Mouse (Mus musculus) myocyte (in vitro differentiated cells): ENCODE measurements at regions not wholly inside any gene's neighbourhood (a gene's known extent, or its start where the extent isn't known, plus 50 kb on each side); places are given as distances from the start of the nearest gene placed in this dataset.

ENCODE experiments used
- CEBPB ChIP-seq: IDR thresholded peaks from 2 replicates; pipeline ENCODE4 v1.6.1; 2011; ENCODE audit warnings: mild to moderate bottlenecking, moderate library complexity; ENCODE audit not compliant: poor library complexity, insufficient read depth, severe bottlenecking
- E2F4 ChIP-seq: IDR thresholded peaks from one replicate; pipeline ENCODE4 v1.6.1; 2011; ENCODE audit warnings: mild to moderate bottlenecking, control low read depth, moderate library complexity; ENCODE audit not compliant: insufficient read depth
- MAX ChIP-seq: IDR thresholded peaks from one replicate; pipeline ENCODE4 v1.6.1; 2011; ENCODE audit warnings: low read depth, mild to moderate bottlenecking, control low read depth
- MYOD1 ChIP-seq, 3 experiments: IDR thresholded peaks; one replicate each; pipeline ENCODE4 v1.6.1; 2011; ENCODE audit warnings: control low read depth in 2 of 3, low read depth in 2 of 3, mild to moderate bottlenecking in 2 of 3, moderate library complexity in 1 of 3; ENCODE audit not compliant: insufficient read length in 2 of 3, control insufficient read depth in 1 of 3
- MYOG ChIP-seq, 3 experiments: IDR thresholded peaks; one replicate each; pipeline ENCODE4 v1.6.1; 2011; ENCODE audit warnings: control low read depth in 2 of 3, low read depth in 2 of 3, mild to moderate bottlenecking in 2 of 3; ENCODE audit not compliant: insufficient read length in 2 of 3, control insufficient read depth in 1 of 3, insufficient read depth in 1 of 3
- POLR2A ChIP-seq: IDR thresholded peaks from one replicate; pipeline ENCODE4 v1.6.1; 2011; ENCODE audit warnings: low read depth, mild to moderate bottlenecking, control low read depth, moderate library complexity; ENCODE audit not compliant: insufficient read length
- POLR2AphosphoS2 ChIP-seq: IDR thresholded peaks from one replicate; pipeline ENCODE4 v1.6.1; 2011; ENCODE audit warnings: low read depth, control low read depth; ENCODE audit not compliant: insufficient read length
- REST ChIP-seq: IDR thresholded peaks from one replicate; pipeline ENCODE4 v1.6.1; 2011; ENCODE audit warnings: mild to moderate bottlenecking, control low read depth, moderate library complexity; ENCODE audit not compliant: insufficient read depth, insufficient read length
- SRF ChIP-seq: IDR thresholded peaks from one replicate; pipeline ENCODE4 v1.6.1; 2011; ENCODE audit warnings: low read depth; ENCODE audit not compliant: control insufficient read depth, insufficient read length
- TCF12 ChIP-seq: IDR thresholded peaks from one replicate; pipeline ENCODE4 v1.6.1; 2011; ENCODE audit warnings: mild to moderate bottlenecking, control low read depth; ENCODE audit not compliant: poor library complexity, insufficient read depth, severe bottlenecking
- TCF3 ChIP-seq: IDR thresholded peaks from one replicate; pipeline ENCODE4 v1.6.1; 2011; ENCODE audit warnings: low read depth, control low read depth; ENCODE audit not compliant: insufficient read length
- USF1 ChIP-seq: IDR thresholded peaks from one replicate; pipeline ENCODE4 v1.6.1; 2011; ENCODE audit warnings: low read depth, mild to moderate bottlenecking, control low read depth, moderate library complexity

DNA sequence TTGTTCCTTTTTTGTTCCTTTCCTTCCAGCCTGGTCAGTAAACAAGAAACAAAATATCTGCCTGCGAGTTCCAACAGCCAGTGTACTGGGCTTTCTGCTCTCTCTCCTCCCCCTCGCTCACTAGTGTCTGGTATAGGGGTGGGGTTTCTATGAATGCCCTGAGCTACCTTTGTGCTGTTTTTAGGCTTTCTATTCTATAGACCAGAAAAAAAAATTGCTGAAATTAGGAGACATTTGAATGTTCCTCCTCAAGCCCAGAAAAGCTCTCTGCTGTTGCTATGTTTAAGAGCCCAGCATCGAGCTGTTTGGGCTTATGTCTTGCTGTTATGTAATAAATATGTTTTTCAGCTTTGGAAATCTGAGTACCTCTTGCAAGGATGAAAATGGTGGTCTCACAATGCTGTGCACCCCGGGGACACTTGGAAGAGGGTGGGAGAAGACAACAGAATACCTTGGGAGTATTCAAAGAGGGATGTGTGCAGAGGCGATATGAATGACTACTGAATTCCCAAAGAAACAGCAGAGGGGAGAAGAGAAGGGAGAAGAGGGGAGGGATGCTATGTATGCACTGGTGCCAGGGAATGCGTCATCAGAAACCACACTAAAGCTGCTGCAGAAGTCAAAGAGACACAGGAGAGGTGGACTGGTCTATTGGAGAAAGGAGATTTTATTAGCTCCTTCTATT, 88.8 kb upstream of the Sipa1l1 start:
- TF ChIP-seq TCF3 (no peak), POLR2A (no peak), POLR2AphosphoS2 (no peak), MAX (no peak), MYOD1 (IDR thresholded peaks at IDR 0.05; ENCODE audit: control insufficient read depth in 1 of 3, insufficient read length in 2 of 3, low read depth in 2 of 3) (no peak), CEBPB (no peak), E2F4 (no peak), TCF12 (no peak), SRF (no peak), MYOG (IDR thresholded peaks at IDR 0.05; ENCODE audit: control insufficient read depth in 1 of 3, insufficient read depth in 1 of 3, insufficient read length in 2 of 3, low read depth in 2 of 3) (no peak), USF1 (no peak), REST (no peak)
